Mouse (Mus musculus): ENCODE measurements around the gene Jazf1.

DNA sequence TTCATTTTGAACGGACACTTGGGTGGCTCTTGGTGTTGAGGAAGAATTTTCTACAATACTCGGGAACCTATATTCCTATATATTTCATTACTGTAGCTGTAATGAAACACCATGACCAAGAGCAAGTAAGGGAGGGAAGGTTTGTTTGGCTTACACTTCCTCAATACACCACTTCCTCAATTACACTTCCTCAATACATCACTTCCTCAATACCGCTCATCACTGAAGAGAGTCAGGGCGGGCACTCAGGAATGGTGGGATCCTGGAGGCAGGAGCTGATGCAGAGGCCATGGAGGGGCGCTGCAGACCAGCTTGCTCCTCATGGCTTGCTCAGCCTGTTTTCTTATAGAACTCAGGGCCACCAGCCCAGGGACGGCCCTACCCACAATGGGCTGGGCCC is 225.8 kb downstream of the Jazf1 start:
- no peak for TF ChIP-seq CTCF (IDR thresholded peaks at IDR 0.05; ENCODE audit: low read depth, low read length)
- TF ChIP-seq EP300 (IDR thresholded peaks at IDR 0.05; ENCODE audit: insufficient read depth, low read depth, low read length) = no peak
- no peak for TF ChIP-seq POLR2A (IDR thresholded peaks at IDR 0.05; ENCODE audit: insufficient read depth, low read length)
